Mouse (Mus musculus) spleen, adult 2 months (tissue): ENCODE data around the gene Chfr. TPM values are rescaled to one million over a fixed set of nuclear protein-coding genes. Genes with fewer than 3 reads are reported as not detected.

Source experiments
- DNase-seq, 2 experiments: peaks; one replicate each; pipeline versions ENCODE4 v3.0.0 to v3.0.0-alpha.2; 2012 to 2021; ENCODE audit warnings: low spot score in 2 of 2, low read depth in 1 of 2
- H3K27ac ChIP-seq: fragments of 200-500 bp; 2 replicates; pipeline ENCODE4 v1.5.1; 2012; ENCODE audit warnings: low read length, inconsistent platforms; ENCODE audit not compliant: insufficient read depth
- H3K27me3 ChIP-seq: fragments of 200-500 bp; 2 replicates; pipeline ENCODE4 v1.6.1; 2012; ENCODE audit warnings: mild to moderate bottlenecking, moderate library complexity, low read length, inconsistent platforms; ENCODE audit not compliant: control insufficient read depth, insufficient read depth
- H3K36me3 ChIP-seq: fragments of 200-500 bp; 2 replicates; pipeline ENCODE4 v1.6.1; 2012; ENCODE audit warnings: mild to moderate bottlenecking, low read length, inconsistent platforms; ENCODE audit not compliant: control insufficient read depth, insufficient read depth
- H3K4me1 ChIP-seq: fragments of 200-500 bp; 2 replicates; pipeline ENCODE4 v1.6.1; 2011; ENCODE audit warnings: inconsistent platforms; ENCODE audit not compliant: control insufficient read depth, insufficient read depth, insufficient read length
- H3K4me3 ChIP-seq: fragments of 200-500 bp; 2 replicates; pipeline ENCODE4 v1.5.1; 2011; ENCODE audit warnings: mild to moderate bottlenecking, inconsistent platforms; ENCODE audit not compliant: insufficient read depth, insufficient read length; ENCODE audit errors: extremely low read depth
- CTCF ChIP-seq: fragments of 200-500 bp; IDR thresholded peaks from 2 replicates; pipeline ENCODE4 v1.5.1; 2011; ENCODE audit warnings: mild to moderate bottlenecking, inconsistent platforms; ENCODE audit not compliant: insufficient read depth, insufficient read length, insufficient replicate concordance; ENCODE audit errors: extremely low read depth
- POLR2A ChIP-seq: fragments of 200-500 bp; IDR thresholded peaks from 2 replicates; pipeline ENCODE4 v1.6.1; 2011; ENCODE audit warnings: low read depth, low read length, inconsistent platforms
- WGBS: fragments of 180-500 bp; shearing (Covaris S2); methylation state at CpG from one replicate; pipeline ENCODE4 v1.1.7; 2018; 5-methylcytosine and 5-hydroxymethylcytosine counted together
- polyA plus RNA-seq: library from polyadenylated mRNA; depleted of rRNA; stranded (reverse); fragments of >200 nt; gene quantifications from 2 replicates; pipeline ENCODE4 v1.2.3, GENCODE M21; 2012

The Chfr gene
- polyA plus RNA-seq, 1 experiment = 59.3 TPM

- WGBS = 53% methylated on average over 25 of the region's 25 CpGs
- DNase-seq = no peak
- Histone ChIP-seq H3K36me3 (peaks cover 17% of the 10 kb centered on the region), H3K4me3 (peak within 1 kb of the TSS; percentile 56; the same call in 1 of the 2 replicates), H3K27me3 (no peaks in the 10 kb centered on the region), H3K4me1 (peaks cover 8% of the 10 kb centered on the region), H3K27ac (no peak within 1 kb of the TSS)
- no peak for TF ChIP-seq CTCF
- no peak for TF ChIP-seq POLR2A
These were observed 35.7 kb upstream of the Chfr start, which contains the start of gene Plcxd1 for GRCm38 (mm10) chr5:110099656-110100580. Plcxd1 (plus strand) TSS chr5:110099969.

GRCm38 (mm10) chr5:110100921-110101631 is 34.6 kb upstream of the Chfr start:
- Histone ChIP-seq H3K27me3 (no peaks in the 10 kb centered on the region), H3K4me1 (peaks cover 8% of the 10 kb centered on the region), H3K27ac (no peak overlapping the region), H3K4me3 (peak overlapping the region; percentile 56), H3K36me3 (peaks cover 20% of the 10 kb centered on the region)
- TF ChIP-seq CTCF = no peak
- no peak for TF ChIP-seq POLR2A
- 3% methylated on average over 36 of the region's 37 CpGs for WGBS
- peak; percentile 24 to 27 for DNase-seq

DNA sequence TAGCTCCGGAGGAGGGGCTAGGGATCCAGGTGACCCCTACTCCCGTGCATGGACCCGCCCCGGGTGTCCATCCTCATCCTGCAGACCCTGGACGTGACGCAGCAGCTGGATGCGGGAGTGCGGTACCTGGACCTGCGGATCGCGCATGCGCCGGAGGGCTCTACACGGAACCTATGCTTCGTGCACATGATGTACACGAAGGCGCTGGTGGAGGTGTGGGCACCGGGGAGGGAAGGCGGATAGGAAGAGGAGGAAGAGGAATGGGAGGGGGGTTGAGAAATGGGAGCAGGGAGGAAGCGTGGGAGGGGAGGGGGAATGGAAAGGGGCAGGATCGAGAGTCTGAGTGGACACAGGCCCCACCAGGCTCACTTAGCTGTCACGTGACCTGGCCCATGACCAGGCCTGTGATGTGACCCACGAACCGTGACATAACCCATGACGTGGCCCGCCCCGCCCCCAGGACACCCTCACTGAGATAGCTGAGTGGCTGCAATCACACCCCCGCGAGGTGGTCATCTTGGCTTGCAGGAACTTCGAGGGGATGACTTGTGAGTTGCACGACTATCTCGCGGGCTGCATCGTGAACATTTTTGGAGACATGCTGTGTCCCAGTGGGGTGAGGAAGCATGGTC is 33.8 kb upstream of the Chfr start:
- TF ChIP-seq POLR2A (no peak), CTCF (no peak)
- DNase-seq = peak; percentile 31 to 38
- Histone ChIP-seq H3K36me3 (peaks cover 20% of the 10 kb centered on the region), H3K27ac (no peak overlapping the region), H3K27me3 (no peaks in the 10 kb centered on the region), H3K4me1 (peaks cover 9% of the 10 kb centered on the region), H3K4me3 (peak overlapping the region; percentile 56)
- 24% methylated on average over 34 of the region's 34 CpGs for WGBS

DNA sequence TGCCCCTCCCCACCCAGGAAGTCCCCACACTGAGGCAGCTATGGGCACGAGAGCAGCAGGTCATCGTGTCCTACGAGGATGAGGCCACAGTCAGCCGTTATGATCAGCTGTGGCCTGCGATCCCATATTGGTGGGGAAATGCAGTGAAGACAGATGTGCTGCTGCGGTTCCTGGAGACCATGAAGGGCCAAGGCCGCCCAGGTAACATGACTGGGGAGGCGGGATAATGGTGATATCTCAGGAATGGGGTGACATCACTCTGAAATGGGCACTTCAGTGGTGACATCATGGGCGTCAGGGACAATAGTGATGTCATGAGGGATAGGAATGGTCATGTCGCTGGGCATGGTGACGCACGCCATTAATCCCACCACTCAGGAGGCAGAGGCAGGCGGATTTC is 33.2 kb upstream of the Chfr start:
- Histone ChIP-seq H3K27me3 (no peaks in the 10 kb centered on the region), H3K4me1 (peaks cover 12% of the 10 kb centered on the region), H3K36me3 (peaks cover 20% of the 10 kb centered on the region), H3K27ac (no peak overlapping the region), H3K4me3 (no peak overlapping the region)
- WGBS = 94% methylated on average over 13 of the region's 13 CpGs
- DNase-seq = no peak
- TF ChIP-seq POLR2A = no peak

- TF ChIP-seq CTCF = no peak
- TF ChIP-seq POLR2A = no peak
- Histone ChIP-seq H3K27ac (no peak overlapping the region), H3K27me3 (no peaks in the 10 kb centered on the region), H3K36me3 (peaks cover 20% of the 10 kb centered on the region), H3K4me3 (no peak overlapping the region), H3K4me1 (peaks cover 12% of the 10 kb centered on the region)
- DNase-seq = no peak
- WGBS = 93% methylated on average over 19 of the region's 19 CpGs
These were observed 32.6 kb upstream of the Chfr start for GRCm38 (mm10) chr5:110102853-110103625.
